Mouse (Mus musculus) layer of hippocampus, adult 2 months (tissue): ENCODE results near the gene Smg6. TPM values are rescaled to one million over a fixed set of nuclear protein-coding genes. Genes with fewer than 3 reads are reported as not detected.

Experiments used
- DNase-seq, 2 experiments: peaks; one replicate each; pipeline ENCODE4 v3.0.0; 2022; ENCODE audit warnings: low spot score in 2 of 2
- H3K27ac ChIP-seq: fragments of 200-600 bp; 2 replicates; pipeline ENCODE4 v1.8.1; 2022
- H3K4me3 ChIP-seq: fragments of 200-600 bp; 2 replicates; pipeline ENCODE4 v1.8.1; 2022; ENCODE audit warnings: mild to moderate bottlenecking
- CTCF ChIP-seq: fragments of 200-600 bp; conservative IDR thresholded peaks from 2 replicates; pipeline ENCODE4 v1.8.1; 2022; ENCODE audit warnings: antibody characterized with exemption, mild to moderate bottlenecking, moderate library complexity
- total RNA-seq, 2 experiments: library from RNA; stranded (reverse); gene quantifications; 2 replicates each; pipeline ENCODE4 v1.2.3; 2021

Gene Smg6
- total RNA-seq, 2 experiments from 2014 or later: 31.9 to 34.7 TPM

- H3K27ac ChIP-seq: peak overlapping the region; percentile 96
- TF ChIP-seq CTCF: no peak
- peak overlapping the region; percentile 87 for H3K4me3 ChIP-seq
- DNase-seq: no peak
Observed at GRCm38 (mm10) chr11:75196131-75196530, 270.5 kb downstream of the Smg6 start.

DNA sequence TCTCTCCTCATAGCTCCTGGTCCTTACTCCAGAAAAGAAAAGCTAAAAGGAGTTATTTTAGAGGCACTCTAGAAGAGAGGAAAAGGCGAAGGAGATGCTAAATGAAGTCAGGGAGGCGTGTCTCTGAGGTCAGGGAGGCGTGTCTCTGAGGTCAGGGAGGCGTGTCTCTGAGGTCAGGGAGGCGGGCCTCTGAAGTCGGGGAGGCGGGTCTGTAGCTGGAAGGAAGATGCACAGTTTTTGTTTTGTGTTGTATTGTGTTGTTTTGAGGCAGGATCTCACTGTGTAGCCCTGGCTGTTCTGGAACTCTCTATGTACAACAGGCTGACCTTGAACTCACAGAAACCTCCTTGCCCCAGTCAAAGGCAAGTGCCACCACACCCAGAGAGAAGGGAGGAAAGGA, 272.3 kb downstream of the Smg6 start:
- no peak for DNase-seq
- TF ChIP-seq CTCF: no peak
- H3K4me3 ChIP-seq: no peak overlapping the region
- H3K27ac ChIP-seq: peak overlapping the region; percentile 96

GRCm38 (mm10) chr11:75198792-75199191, 273.2 kb downstream of the Smg6 start:
- DNase-seq: no peak

DNA sequence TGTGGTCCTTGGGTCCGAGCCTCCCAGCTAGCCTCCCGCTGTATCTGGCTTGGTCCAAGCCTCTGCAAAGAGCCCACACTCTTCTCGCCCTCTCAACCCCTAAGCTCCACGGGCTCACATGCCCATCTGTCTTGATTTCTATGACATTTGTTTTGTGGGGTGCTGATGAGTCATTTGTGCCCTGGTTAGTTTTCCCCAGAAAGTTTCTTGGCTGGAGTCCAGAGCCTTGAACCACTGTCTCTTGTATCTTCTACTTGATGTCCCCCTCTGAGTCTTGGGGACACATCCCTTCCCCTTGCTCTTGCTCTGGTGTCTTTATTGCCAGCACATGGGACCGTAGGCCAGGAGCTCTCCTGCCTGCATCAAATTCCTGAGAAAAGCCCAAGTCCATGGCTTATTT, 274.3 kb downstream of the Smg6 start:
- no peak for DNase-seq
- H3K27ac ChIP-seq: peak overlapping the region; percentile 84
- no peak for TF ChIP-seq CTCF
- H3K4me3 ChIP-seq: no peak overlapping the region

More at GRCm38 (mm10) chr11:75198792-75199191, 273.2 kb downstream of the Smg6 start:
- no peak overlapping the region for H3K4me3 ChIP-seq
- no peak for TF ChIP-seq CTCF
- peak overlapping the region; percentile 65; the same call in 1 of the 2 replicates for H3K27ac ChIP-seq

DNA sequence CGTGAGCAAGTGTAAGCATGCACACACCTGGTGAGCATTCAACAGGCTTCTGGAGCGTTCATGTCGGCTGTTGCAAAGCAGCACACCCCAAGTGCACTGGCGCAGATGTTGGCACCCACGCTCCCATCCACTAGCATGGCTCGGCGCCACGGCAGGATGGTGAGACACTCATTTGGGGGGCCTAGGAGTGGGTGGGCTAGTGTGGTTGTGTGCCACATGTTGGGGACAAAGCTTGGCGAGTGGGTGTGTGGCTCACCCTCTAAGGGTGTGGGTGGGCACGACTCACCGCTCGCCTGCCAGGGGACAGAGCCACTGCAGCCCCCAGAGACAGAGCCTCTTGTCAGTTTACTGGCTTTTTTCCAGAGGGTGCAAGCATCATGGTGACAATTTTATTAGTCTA, 275.3 kb downstream of the Smg6 start:
- Histone ChIP-seq H3K4me3 (no peak overlapping the region), H3K27ac (peak overlapping the region; percentile 84)
- peak; percentile 69 to 76 for DNase-seq
- no peak for TF ChIP-seq CTCF

DNA sequence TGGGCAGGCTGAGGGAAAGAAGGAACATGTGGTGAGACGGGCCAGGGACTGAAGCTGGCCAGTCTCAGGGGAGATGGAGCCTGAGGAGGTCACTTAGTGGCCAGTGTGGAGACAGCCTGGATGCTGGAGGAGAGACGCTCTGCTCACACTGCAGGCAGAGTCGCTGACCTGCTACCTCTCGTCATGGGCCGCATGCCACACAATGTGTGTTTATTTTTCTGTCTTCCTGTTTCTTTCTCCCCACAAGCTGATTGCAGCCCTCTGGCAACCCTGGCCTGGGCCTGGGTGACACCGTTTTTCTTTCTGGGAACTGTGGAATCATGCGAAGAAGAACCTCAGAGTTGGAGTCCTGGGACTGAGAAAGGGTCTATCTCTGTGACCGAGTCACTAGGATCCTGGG, 276.1 kb downstream of the Smg6 start:
- Histone ChIP-seq H3K4me3 (no peak overlapping the region), H3K27ac (peak overlapping the region; percentile 84)
- TF ChIP-seq CTCF: no peak
- no peak for DNase-seq

DNA sequence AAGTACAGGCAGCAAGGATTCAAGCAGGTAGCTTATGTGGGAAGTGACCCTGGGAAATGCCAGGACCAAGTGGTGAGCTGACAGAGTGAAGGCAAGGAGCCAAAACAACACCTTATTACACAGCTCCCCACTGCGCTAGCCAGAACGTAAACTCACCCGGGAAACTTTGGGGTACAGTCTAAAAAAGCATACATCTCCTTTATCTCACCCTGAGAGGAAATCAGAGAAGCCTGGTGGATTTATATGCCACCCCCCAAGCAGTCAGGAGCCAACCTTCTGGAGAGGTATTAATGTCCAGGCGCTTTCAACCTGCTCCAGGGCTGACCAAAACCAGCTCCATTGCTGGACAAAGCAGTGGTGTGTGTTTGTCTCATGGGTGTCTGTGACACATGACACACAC, 278.3 kb downstream of the Smg6 start:
- 0 out of 2 replicates have a peak overlapping the region, but pooled peaks have one; percentile 32 for H3K27ac ChIP-seq
- no peak for TF ChIP-seq CTCF
- no peak for DNase-seq
- no peak overlapping the region for H3K4me3 ChIP-seq

DNA sequence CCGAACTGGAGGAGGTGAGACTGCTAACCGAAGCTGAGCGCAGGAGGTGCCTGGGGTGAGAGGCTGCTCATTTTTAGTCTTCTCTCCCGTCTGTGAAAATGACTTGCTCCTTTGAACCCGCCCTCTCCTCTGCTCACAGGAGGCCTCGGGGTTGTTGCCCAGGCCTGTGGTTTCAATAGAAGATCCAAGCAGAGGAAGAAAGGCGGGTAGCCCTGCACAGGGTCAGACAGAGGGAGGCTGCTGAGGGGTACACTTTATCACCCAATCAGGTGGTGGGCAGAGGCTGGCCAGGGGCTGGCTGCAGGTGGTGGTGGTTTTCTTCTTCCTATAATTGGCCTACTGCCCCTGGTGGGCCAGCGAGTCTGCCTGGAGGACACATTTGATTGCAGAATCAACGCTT, 278.8 kb downstream of the Smg6 start:
- peak overlapping the region; percentile 43; the same call in 1 of the 2 replicates for H3K27ac ChIP-seq
- no peak overlapping the region for H3K4me3 ChIP-seq
- TF ChIP-seq CTCF: no peak
- no peak for DNase-seq

DNA sequence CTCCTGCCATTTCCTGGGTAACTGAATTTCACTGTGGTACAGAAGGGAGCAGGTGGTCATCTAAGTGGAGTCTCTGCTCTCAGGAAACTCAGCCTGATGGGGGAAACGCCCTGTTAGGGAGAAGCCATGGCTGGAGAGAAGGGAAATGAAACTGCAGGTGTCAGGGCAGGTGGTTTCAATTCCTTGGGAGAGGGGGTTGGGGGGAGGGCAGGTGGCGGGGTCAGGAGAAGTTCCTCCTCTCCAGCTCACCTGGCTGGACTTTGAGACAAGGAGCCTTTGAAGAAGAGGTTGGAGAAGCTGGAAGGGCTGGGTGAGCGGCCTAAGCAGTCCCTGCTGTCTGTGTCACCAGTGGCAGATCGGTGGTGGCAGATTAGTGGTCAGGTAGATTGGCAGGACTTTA, 280.7 kb downstream of the Smg6 start:
- no peak for DNase-seq
- H3K27ac ChIP-seq: no peak overlapping the region
- H3K4me3 ChIP-seq: no peak overlapping the region
- TF ChIP-seq CTCF: no peak

DNA sequence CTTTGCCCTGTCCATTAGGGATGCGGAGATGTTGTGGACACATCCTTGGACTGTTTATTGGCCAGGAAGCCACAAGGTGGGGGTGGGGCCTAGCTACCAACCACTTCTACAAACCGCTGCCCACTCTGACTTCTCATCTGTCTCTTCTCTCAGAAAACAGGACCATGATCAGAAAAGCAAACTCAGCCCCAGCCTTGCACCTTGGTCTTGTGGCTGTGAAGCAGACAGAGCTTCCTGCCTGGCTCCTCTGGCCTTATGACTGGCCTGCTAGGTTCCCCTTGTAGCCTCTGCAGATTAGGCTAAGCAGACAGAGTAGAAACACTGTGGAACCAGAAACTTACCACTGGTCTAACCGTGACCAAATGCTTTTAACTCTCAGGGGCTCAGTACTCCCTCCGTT, 283.7 kb downstream of the Smg6 start:
- no peak for DNase-seq
- H3K27ac ChIP-seq: peak overlapping the region; percentile 88
- no peak for TF ChIP-seq CTCF
- no peak overlapping the region for H3K4me3 ChIP-seq

GRCm38 (mm10) chr11:75210093-75210492, 284.5 kb downstream of the Smg6 start:
- H3K27ac ChIP-seq: peak overlapping the region; percentile 88
- TF ChIP-seq CTCF: no peak
- DNase-seq: no peak
- H3K4me3 ChIP-seq: no peak overlapping the region

DNA sequence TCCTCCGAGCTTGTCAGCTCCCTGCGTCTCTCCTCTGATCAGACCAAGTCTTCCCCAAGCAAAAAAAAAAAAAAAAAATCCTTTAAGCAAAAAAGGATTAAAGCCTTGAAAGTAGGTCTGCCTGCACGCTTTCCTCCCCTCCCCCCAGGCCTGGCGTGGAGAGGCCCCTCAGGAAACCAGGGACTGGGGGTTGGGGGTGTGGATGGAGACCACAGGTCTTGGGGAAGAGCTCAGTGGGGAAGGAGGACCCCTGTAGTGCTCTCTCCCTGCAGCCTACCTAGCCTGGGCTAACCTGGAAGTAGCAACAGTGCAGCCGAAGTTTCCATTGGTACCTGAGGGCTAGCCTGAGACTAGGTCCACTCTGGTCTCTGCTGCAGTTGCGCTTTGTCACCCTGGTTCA, 285.1 kb downstream of the Smg6 start:
- Histone ChIP-seq H3K27ac (peak overlapping the region; percentile 88; the same call in 1 of the 2 replicates), H3K4me3 (no peak overlapping the region)
- DNase-seq: no peak
- TF ChIP-seq CTCF: no peak

- Histone ChIP-seq H3K4me3 (no peak overlapping the region), H3K27ac (peak overlapping the region; percentile 88)
- TF ChIP-seq CTCF: no peak
- no peak for DNase-seq
Observed at GRCm38 (mm10) chr11:75212031-75212667, 286.5 kb downstream of the Smg6 start.

- TF ChIP-seq CTCF: no peak
- Histone ChIP-seq H3K4me3 (no peak overlapping the region), H3K27ac (peak overlapping the region; percentile 62)
- DNase-seq: no peak
Observed at GRCm38 (mm10) chr11:75212876-75213275, 287.3 kb downstream of the Smg6 start.
